Mouse (Mus musculus): ENCODE data around the gene C2cd3.

DNA sequence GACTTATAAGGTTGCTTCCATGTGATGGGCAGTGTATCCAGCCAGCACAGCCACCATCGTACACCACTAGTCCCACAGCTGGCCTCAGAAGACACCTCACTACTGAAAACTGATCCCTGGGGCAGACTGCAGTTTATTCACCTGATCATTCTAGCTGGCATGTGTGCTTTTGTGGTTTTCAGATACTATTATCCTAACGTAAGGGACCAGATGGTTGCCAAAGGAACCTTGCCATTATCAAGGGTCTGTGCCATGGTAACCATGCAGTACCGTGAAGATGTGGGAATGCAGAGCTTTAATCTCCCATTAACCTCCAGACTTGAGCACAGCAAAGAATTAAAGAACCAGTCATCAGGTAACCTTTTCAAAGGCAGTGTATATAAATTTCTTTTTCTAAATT lies 53.8 kb downstream of the C2cd3 start:
- no peak for TF ChIP-seq REST (IDR thresholded peaks at IDR 0.05; ENCODE audit: insufficient read depth, insufficient read length)
- TF ChIP-seq USF1 (IDR thresholded peaks at IDR 0.05; ENCODE audit: low read depth): no peak
- TF ChIP-seq POLR2A (IDR thresholded peaks at IDR 0.05; ENCODE audit: insufficient read length, low read depth): no peak
- no peak for TF ChIP-seq TCF3 (IDR thresholded peaks at IDR 0.05; ENCODE audit: insufficient read length, low read depth)
